Mouse (Mus musculus) ovary, postnatal 10 days (tissue): Measurements from ENCODE around the gene Prr15l.

Experiments used
- DNase-seq: peaks from one replicate; pipeline ENCODE4 v3.0.0; 2022; ENCODE audit warnings: low spot score

The Prr15l gene

DNA sequence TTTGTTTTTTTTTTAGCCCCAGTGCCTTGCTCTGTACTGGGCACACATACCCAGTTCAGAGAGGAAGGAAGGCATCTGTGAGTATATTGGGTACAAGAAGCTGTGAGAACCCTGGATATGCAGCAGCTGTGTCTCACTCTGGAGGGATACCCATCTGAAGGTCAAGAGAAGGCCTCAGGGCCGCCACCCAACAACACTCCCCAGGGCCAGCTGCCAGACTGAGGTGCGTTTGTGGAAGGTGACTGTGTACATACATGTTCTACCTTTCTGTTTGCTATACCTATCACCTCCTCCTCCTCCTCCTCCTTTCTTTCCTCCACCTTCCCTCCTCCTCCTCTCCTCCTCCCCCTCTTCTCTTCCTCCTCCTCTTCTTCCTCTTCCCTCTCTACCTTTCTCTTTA, at the start of gene Prr15l:
Gene Prr15l (plus strand): TSS at position 17 of the 400 bp plus-strand sequence.
- no peak for DNase-seq

DNA sequence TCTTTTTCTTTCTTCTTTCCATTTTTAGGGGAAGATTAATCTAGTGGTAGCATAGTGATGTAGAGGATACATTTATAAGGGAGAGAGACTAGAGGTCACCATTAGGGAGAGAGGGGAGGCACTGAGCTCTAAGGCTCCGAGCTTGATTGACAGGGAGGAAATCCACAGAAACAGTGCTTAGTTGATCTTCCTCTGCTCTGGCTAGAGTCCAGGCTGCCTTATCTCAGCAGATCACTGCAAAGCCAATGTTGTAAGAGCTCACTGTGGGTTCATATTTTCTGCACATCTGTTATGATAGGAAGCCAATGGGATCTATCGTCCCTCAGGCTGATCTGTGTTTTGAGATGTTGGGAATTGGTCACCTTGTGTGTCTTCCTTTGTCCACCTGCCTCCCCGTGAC, 49.2 kb upstream of the Prr15l start:
- DNase-seq, result no peak

DNA sequence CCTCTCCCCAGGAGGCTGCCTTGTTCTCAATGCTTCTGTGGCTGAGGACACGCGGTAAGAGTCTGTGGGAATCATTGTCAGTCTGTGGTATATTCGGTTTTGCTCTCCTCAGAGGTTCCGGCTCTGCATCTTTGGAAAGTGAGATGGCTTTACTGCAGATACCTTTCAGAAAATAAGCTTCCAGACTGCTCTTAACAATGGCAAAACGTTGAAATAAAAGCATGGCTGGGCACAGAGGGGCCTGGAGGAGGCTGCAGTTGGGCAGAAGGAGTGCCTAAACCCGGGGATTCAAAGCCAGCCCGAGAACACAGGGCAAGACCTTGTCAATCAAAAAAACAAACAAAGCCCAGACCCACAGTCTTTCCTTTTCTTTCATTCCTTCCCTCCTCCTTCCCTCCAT, 48.5 kb upstream of the Prr15l start:
- no peak for DNase-seq

DNA sequence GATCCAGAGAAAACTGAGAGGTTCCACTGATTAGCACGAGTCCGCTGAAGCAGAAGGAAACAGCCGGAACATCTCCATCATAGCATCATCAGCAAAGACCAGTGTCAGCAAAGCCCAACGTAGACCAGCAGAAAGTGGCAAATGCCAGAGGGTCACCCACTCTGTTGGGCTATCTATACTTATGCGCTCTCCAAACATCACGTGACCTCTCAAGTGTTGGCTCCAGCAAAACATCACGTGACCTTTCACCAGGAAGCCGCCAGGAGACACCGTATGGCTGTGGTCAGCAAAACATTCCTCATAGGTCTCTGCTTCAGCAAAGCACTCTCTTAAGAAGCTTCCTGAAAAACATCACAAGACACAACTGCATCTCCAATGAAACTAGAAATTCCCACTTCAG, 47.6 kb upstream of the Prr15l start:
- no peak for DNase-seq

DNA sequence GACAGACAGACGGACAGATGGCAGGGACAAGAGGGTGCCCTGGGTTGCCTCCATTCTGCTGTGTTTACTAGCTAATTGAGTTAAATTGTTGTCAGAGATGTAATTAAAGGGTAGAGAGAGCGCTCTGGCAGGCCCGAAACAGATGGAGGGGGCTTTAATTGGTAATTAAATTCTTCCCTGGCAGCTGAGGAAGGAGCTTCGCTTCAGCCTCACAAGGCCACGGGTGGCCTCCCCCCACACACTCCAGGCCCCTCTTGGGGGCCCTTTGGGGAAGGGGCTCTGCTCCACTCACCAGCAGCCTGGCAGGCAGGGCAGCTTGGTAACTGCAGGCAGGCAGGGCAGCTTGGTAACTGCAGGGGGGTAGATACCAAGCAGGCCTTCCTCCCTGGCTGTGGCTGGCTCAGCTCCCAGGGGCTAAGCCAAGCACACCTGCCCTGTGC, 42.0 kb upstream of the Prr15l start:
- DNase-seq, result no peak

DNA sequence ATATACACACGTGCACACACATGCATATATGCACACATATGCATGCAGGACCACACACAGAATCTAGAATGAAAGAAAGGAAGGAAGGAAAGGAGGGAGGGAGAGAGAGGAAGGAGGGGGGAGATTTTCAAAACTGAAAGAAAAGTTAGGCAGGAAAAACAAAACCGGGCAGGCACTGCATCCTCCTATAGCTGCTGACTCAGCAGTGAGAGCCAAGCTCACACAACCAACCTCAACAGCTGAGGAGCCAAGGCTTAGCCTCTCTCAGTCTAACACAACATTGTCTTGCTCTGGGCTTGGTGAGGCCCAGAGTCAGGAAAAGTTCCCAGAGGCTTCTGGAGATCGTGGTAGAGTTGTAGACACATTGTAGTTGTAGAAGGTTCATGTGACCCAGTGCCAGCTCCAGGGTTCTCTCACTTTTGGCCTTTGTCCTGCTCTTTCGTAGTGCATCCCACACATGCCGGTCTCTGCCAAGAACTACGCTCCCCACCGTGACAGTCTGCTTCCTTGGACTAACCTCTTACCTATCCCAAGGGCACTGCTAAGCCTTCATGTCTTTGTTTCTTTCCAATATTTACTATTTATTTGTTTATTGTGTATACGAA, 40.9 kb upstream of the Prr15l start:
- no peak for DNase-seq

DNA sequence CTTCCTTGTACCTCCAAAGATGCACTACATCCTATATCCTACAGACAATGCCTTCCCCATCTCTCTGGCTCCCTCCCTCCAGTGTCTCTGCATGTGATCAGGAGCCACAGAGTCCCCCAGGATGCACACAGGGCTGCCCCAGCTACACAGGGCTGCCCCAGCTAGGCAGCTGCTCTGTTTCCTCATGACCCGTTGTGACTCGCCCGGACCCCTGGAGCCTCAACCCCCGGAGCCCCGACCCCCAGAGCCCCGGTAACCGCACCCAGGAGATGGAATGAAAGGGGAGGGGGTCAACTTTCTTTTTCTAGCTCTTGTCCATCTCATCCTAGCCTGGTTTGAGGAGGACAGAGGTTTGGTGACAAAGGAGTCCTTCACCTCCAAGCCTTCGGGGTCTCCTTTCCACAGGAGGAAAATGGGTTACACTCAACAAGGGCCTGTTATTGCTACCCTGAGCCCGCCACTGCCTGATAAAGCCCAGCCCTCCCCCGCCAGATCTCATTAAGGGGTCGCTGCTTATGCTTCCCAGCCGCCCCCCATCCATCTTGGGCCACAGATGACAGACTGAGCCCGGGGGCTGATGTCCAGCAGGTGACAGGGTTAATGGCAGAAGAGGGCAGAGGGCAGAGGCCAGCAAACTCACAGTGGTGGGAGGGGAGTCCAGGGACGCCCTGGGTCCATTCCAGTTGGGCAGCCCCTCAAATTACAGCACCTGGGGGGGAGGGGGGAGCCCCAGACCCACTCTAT, 35.9 kb upstream of the Prr15l start:
- DNase-seq, result no peak

DNA sequence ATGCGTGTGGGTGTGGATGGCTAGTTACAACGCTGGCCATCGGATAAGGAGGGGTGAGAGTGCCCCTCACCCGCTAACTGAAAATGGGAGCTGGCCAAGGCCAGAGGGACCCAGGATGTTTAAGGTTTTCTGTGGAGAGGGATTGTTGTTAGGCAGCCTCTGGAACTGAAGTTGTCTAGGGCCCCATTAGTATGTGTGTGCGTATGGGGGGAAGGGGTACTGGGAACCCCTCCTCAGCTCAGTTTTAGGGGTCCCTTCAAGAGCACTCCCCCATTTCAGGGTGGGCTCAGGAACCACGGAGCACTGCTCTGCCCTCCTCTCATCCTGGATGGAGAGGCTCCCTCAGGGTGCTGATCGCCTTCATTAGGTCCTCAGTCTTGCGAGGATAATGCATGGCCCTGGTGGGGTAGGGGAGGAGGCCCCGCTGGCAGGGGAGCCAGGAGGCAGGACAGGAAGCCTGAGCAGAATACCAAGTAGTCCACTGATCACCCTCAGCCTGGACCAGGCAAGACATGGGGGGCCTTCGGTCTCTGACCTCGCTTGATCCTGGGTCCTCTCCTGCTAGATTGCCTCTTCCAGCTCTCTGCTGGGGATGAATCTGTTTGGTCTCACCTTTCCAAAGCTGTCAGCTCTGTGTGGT, 34.6 kb upstream of the Prr15l start:
- DNase-seq, result no peak

DNA sequence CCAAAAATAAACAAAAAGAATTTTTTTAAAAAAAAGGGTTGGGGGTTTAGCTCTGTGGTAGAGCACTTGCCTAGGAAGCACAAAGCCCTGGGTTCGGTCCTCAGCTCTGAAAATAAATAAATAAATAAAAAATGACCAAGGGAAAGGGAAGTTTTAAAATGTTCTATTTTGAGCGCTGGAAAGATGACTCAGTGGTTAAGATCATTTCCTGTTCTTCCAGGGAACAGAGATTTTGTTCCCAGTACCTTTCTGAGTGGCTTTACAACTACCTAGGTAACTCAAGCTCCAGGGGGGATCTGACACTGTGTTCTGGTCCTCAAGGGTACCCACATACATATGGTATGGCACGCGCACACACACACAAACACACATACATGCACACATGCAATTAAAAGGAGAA, 32.0 kb upstream of the Prr15l start:
- no peak for DNase-seq

DNA sequence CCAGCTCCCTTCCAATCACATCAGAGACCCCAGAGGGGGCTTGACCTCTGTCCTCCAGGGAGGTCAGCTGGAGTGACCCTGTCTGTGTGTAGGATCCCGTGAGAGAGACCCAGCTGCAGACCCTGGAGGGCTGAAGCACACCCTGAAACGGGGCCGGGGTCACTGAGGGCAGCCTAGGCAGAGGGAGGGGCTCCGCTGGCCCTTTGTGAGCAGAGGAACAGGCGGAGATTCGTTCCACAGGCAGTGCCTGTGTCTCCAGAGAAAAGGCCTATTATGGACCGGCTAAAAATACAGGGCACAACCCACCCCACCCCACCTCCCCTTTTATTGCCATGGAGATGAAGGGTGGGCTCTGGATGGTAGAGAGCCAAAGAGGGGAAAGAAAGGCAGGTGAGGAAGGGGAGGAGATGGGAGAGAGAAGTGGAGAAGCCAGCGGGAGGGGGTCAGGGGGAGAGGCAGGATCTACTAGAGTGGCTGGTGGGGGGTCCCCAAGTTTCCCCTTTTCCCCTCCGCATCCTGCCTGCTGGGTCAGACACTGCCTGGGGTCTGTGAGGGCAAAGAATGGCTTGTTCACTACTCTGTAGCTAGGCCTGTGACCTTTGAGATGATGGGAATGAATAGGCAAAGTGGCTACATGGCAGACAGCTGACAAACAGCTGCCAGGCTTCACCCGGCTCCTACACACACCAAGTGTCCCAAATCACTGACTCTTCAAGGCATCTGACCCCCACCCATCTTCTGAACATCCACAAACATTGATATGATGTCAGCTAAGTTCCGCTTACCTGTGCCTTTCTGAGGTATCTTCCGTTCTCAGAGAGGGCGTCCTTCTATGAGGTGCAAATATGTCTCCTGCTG, 28.2 kb upstream of the Prr15l start:
- DNase-seq, result no peak

DNA sequence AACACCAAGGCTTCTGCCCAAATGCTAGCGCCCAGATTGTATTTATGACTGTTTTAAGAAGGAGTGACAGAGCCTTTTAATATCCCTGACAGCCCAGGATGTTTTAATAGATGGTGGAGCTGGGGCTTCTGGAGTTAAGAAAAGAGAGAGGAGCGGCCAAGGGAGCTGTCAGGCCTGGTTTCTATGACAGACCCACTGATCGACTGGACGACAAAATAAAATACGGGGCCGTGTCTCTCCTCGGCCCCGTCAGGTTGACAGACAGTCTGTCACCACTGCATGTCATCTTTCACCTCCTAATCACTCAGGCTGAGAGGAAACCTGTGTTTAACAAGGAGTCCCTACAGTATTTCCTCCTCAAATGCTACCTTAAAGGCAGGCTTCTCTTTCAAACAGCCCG, 26.6 kb upstream of the Prr15l start:
- no peak for DNase-seq

DNA sequence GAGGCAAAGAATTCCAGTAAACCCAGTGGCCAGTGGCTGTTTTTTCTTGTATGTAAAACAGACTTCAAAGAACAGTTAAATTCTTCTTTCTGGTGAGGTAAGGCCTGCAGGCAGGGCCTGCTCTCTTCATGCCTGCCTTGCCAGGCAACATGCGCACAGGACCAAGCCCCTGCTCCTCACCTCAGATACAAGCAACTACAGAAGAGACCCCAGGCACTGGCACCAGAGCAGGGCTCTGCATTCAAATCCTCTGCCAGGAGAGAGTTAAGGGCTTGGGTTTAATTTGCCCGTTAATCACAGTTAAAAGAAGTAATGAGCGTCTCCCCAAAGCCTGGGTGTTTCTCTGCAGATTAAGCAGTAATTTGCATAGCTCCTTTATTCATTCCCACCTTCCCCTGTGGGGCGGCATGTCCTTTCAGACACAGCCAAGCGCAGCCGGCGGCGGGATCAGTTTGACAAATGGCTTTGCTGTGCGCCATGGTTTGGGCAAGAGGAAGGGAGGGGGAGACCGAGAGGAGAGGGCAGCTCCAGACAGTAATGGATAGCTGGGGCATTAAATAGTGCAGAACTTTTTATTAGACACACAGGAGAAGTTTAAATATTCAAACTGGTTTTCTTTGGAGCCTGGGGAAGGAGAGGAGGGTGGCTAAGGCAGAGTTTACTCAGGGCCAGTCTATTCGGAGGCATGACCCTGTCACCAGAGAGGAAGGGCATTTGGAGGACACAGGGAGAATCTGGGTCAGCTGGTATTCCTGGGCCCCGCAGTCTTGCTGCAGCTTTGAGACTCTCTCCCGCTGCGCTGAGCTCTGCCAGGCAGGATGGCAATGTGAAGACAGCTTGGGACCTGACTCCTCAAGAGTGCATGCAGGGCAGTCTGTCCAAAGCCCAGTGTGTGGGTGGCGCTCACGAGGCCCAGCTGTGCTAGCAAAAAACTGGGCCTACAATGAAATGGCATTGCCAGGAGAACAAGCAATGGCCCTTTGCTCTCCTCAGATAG, 25.0 kb upstream of the Prr15l start:
- no peak for DNase-seq

DNA sequence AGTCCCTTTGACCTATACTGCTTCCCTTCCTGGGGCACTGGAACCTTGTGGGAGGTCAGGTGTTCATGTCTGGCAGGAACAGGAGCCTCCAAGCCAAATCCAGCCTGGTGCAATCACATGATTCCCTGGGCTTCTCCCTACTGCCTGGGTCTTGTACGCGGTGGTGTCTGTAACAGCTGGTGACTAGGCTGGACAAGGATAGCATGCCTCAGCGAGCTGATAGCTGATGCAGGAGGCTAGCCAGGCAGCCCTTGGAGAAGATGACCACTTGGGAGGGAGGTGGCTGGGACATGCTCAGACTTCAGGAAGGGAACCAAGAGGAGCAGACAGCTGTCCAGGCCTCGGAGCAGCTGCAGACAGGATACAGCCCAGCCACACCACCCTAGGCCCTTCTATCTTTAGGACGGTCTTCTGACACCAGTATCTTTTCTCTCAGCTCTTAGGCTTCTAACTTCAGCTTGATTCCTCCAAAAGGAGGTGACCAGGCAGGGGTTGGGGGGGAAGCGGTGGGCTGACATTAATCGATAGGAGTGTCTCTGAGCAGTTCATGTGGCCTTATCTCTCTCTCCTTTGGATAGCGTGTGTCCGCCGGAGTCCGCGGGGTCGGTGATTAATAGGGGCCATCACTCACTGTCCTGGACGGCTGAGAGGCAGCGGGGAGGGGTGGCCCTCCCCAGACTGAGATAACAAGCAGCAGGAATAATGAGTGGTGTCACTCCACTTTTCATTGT, 21.3 kb upstream of the Prr15l start:
- no peak for DNase-seq

DNA sequence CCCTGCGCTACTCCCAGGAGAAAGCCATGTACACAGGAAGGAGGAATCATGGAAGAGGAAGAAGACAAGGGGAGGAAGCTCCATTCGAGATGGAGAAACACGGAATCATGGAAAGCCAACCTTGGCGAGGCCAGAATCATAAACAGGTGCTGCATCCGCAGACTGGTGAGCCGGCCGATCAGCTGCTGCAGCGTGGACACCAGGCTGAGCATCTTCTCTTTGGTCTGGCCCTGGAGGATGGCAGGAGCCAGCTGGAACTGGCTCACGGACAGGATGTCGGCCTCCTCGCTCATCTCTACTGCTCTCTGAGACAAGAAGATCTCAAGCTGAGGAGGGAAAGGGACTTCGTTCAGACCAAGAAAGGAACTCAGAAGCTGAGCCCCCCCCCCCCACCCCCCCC, 19.3 kb upstream of the Prr15l start:
- no peak for DNase-seq

DNA sequence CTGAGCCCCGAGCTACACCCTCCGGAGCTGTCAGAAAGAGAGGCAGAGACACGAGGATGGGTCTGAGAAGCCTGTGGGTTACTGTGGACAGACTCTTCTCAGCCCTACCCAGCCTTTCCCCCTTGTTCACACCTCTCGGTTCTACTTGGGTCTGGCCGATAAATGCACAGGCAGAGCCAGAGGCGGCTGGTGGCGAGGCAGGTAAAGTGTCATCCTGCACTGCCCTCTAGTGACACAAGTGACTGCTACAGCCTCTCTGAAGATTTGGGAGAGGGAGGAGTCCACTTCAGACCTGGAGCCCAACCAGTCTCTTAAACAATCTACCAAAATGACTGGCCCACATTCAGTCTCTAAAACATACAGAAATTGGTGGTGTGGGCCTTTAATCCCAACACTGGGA, 17.9 kb upstream of the Prr15l start:
- peak; percentile 54 for DNase-seq

DNA sequence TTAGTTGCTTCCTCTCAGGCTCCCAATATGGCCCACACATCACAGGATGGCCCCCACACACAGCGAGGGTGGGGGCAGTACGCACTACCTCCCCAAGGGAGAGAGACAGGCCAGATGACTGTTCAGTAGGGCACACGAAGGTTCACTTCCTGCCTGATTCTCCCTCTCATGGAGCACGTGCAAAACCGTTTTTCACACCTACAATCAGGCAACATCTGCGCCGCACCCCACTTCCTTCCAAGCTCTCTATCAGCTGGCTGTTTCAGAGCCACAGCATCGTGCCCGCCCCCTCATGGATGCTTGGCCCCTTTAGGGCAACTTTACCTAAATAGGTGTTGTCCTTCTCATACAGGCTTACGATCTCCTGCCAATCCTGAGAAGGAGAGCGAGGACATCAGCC, 15.2 kb upstream of the Prr15l start:
- no peak for DNase-seq

DNA sequence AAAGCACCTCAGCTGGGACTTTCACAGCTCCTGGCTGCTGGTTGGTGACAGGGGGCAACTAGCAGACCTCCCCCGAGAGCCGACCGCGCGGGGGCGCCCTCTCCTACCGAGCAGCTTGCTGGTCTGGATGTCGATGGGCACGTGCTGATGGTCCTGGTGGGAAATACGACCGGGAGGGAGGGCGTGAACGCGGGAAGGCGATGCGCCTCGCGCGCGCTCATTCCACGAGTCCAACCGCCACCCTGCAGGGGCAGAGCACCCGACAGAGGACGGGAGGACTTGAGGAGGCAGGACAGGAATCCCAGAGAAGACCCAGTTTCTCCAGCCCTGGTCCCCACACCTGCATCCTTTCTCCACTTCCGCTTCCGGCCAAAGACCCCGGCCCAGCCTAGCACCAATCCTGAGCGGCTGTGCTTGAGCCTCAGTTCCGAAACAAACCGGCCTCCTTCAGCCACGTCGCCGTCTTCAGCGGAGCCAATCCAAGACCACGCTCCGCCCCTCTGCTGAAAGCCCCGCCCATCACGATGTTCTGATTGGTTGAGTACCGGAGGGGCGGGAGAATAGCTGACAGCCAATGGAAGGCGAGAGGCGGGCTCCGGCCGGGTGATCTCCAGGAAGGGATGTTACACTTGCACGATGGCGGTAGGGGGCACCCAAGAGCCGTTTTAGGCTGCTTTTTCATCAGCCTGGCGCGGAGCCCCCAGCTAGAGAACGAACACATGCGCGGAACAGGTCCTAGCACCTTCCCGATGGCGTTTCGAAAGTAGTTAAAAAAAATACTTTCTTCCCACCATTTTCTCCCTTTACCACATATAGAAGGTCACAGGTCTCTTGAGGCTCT, 11.6 kb upstream of the Prr15l start, which contains the start of gene Cdk5rap3:
Gene Cdk5rap3 (minus strand): TSS at position 453 of the 841 bp plus-strand sequence.
- peak; percentile 90 for DNase-seq

DNA sequence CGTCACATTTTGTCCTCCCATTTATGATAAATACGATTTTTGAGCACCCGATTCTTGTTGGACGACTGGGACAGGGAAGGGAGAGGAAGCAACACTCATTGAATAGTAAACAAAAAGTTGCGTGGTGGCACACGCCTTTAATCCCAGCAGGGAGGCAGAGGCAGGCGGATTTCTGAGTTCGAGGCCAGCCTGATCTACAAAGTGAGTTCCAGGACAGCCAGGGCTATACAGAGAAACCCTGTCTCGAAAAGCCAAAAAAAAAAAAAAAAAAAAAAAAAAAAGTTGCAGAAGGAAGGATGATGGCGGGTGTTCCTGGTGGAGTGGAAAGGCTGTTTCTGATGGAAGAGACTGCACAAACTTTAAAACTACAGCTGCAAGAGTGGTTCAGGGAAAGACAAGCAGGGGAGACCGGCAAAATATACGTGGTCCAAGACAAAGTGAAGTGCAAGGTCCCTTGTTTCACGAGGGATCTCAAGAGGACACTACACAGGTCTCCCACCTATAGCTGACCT, 11.0 kb upstream of the Prr15l start:
- DNase-seq, result no peak

DNA sequence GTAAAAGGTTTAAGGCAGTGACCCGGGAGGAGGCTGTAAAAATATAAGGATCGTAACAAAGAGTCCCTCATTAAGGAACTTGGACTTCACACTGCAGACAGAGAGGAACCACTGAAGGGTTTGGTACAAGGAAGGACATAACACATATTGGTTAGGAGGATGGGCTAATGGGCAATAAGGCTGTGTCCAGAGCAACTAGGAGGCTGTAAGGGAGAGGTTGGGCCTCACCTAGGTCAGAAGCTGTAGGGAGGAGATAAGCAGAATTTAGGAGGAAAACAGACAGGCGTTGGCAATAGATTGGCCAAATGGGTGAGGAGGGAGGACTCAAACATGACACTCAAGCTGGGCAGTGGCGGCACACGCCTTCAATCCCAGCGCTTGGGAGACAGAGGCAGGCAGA, 10.5 kb upstream of the Prr15l start:
- no peak for DNase-seq
